Mouse (Mus musculus) erythroblast, embryonic 14.5 days (primary cell): ENCODE measurements around the gene Zscan5b.
"Not testable (repeated sequence)": the region's sequence is repeated elsewhere in the genome, so short reads cannot be mapped to it uniquely, and the experiment has no call there.

Experiments
- GATA1 ChIP-seq: IDR thresholded peaks from 2 replicates; pipeline ENCODE4 v1.6.1; 2012; ENCODE audit warnings: low read length, inconsistent platforms, mixed read lengths
- TAL1 ChIP-seq: IDR thresholded peaks from 3 replicates; pipeline ENCODE4 v1.6.1; 2012; ENCODE audit warnings: low read length, inconsistent platforms, mixed read lengths

GRCm38 (mm10) chr7:6240841-6241425 is 18.9 kb downstream of the Zscan5b start:
- TF ChIP-seq TAL1, GATA1: not testable (repeated sequence)
